Mouse (Mus musculus) intestine, embryonic 15.5 days (tissue): ENCODE data around the gene Eddm3b. TPM values are rescaled to one million over a fixed set of nuclear protein-coding genes. Genes with fewer than 3 reads are reported as not detected.
A peak's percentile ranks its signal among the peaks of the same experiment; 100 is the strongest.
"Not testable (repeated sequence)": the region's sequence is repeated elsewhere in the genome, so short reads cannot be mapped to it uniquely, and the experiment has no call there.

ENCODE experiments used
- ATAC-seq: fragments of 200-750 bp; cut with Nextera tagmentation; 2 replicates; pipeline ENCODE4 v1.8.0; 2017; ENCODE audit warnings: moderate TSS enrichment, moderate library complexity
- H3K27ac ChIP-seq: fragments of 300-500 bp; sonication (generic); 2 replicates; pipeline ENCODE4 v1.5.1; 2015; ENCODE audit warnings: mild to moderate bottlenecking, inconsistent platforms
- H3K27me3 ChIP-seq: fragments of 300-500 bp; sonication (generic); replicated peaks from 2 replicates; pipeline ENCODE4 v1.6.1; 2015; ENCODE audit warnings: inconsistent platforms
- H3K36me3 ChIP-seq: fragments of 300-500 bp; sonication (generic); 2 replicates; pipeline ENCODE4 v1.6.1; 2015; ENCODE audit warnings: inconsistent platforms
- H3K4me1 ChIP-seq: fragments of 300-500 bp; sonication (generic); replicated peaks from 2 replicates; pipeline ENCODE4 v1.6.1; 2015; ENCODE audit warnings: inconsistent platforms
- H3K4me2 ChIP-seq: fragments of 300-500 bp; sonication (generic); replicated peaks from 2 replicates; pipeline ENCODE4 v1.6.1; 2015; ENCODE audit warnings: mild to moderate bottlenecking, inconsistent platforms
- H3K4me3 ChIP-seq: fragments of 300-500 bp; sonication (generic); replicated peaks from 2 replicates; pipeline ENCODE4 v1.5.1; 2015; ENCODE audit warnings: inconsistent platforms
- H3K9ac ChIP-seq: fragments of 300-500 bp; sonication (generic); 2 replicates; pipeline ENCODE4 v1.6.1; 2015; ENCODE audit warnings: inconsistent platforms
- H3K9me3 ChIP-seq: fragments of 300-500 bp; sonication (generic); 2 replicates; pipeline ENCODE4 v1.6.1; 2016; ENCODE audit warnings: inconsistent platforms
- WGBS: fragments of 180-500 bp; shearing (Covaris S2); methylation state at CpG from one replicate; pipeline ENCODE4 v1.1.7; 2015; 5-methylcytosine and 5-hydroxymethylcytosine counted together
- polyA plus RNA-seq: library from polyadenylated mRNA; unstranded; fragments of >200 nt; fragmentation: Nextera tagmentation; extraction: Ambion mirVana; gene quantifications from 2 replicates; pipeline ENCODE4 v1.2.1, GENCODE M21; 2015

Eddm3b gene
- polyA plus RNA-seq, 1 experiment from 2014 or later, result not detected

- H3K4me2 ChIP-seq, result peak overlapping the region; percentile 34
- peak overlapping the region; percentile 70 for H3K27ac ChIP-seq
- H3K27me3 ChIP-seq, result no peaks in the 10 kb centered on the region
- peak; percentile 91 for ATAC-seq
- H3K9ac ChIP-seq, result no peak overlapping the region
- no peaks in the 10 kb centered on the region for H3K36me3 ChIP-seq
- 0 out of 2 replicates have a peak, but pooled peaks cover 2% of the 10 kb centered on the region for H3K4me1 ChIP-seq
- WGBS, result 24% methylated on average over 9 of the region's 9 CpGs
- peak overlapping the region; percentile 23 for H3K4me3 ChIP-seq
- H3K9me3 ChIP-seq, result no peaks in the 10 kb centered on the region
Measured at GRCm38 (mm10) chr14:51095736-51096524, 18.3 kb upstream of the Eddm3b start.

- H3K27me3 ChIP-seq, H3K9me3 ChIP-seq, H3K9ac ChIP-seq, H3K36me3 ChIP-seq, H3K27ac ChIP-seq, H3K4me1 ChIP-seq: not testable (repeated sequence)
- WGBS, result 28% methylated on average over 1 of the region's 1 CpGs
- peak; percentile 8; the same call in 1 of the 2 replicates for ATAC-seq
- peak overlapping the region; percentile 30 for H3K4me2 ChIP-seq
- 0 out of 2 replicates have a peak overlapping the region, but pooled peaks have one; percentile 2 for H3K4me3 ChIP-seq
Measured at GRCm38 (mm10) chr14:51098300-51098699, 15.9 kb upstream of the Eddm3b start.

- H3K4me3 ChIP-seq, result no peak overlapping the region
- H3K9me3 ChIP-seq, result no peaks in the 10 kb centered on the region
- H3K9ac ChIP-seq, result no peak overlapping the region
- 0 out of 2 replicates have a peak, but pooled peaks cover 2% of the 10 kb centered on the region for H3K4me1 ChIP-seq
- H3K27me3 ChIP-seq, result no peaks in the 10 kb centered on the region
- 94% methylated on average over 11 of the region's 11 CpGs for WGBS
- H3K4me2 ChIP-seq, result no peak overlapping the region
- no peaks in the 10 kb centered on the region for H3K36me3 ChIP-seq
- H3K27ac ChIP-seq, result no peak overlapping the region
- no peak for ATAC-seq
Measured at GRCm38 (mm10) chr14:51098921-51099320, 15.3 kb upstream of the Eddm3b start.

GRCm38 (mm10) chr14:51101284-51101683 lies 12.9 kb upstream of the Eddm3b start:
- Histone ChIP-seq H3K36me3 (no peaks in the 10 kb centered on the region; the same call in none of the 2 replicates), H3K4me3 (no peak overlapping the region), H3K27ac (no peak overlapping the region), H3K4me1 (no peaks in the 10 kb centered on the region), H3K9me3 (no peaks in the 10 kb centered on the region), H3K9ac (no peak overlapping the region), H3K27me3 (no peaks in the 10 kb centered on the region), H3K4me2 (no peak overlapping the region)
- WGBS, result 72% methylated on average over 9 of the region's 9 CpGs
- ATAC-seq, result no peak

GRCm38 (mm10) chr14:51103217-51103616 lies 11.0 kb upstream of the Eddm3b start:
- H3K27me3 ChIP-seq, result no peaks in the 10 kb centered on the region
- WGBS, result 63% methylated on average over 3 of the region's 3 CpGs

GRCm38 (mm10) chr14:51104366-51104765 lies 9.9 kb upstream of the Eddm3b start:
- Histone ChIP-seq H3K27ac (no peak overlapping the region), H3K4me1 (no peaks in the 10 kb centered on the region), H3K36me3 (no peaks in the 10 kb centered on the region; the same call in none of the 2 replicates), H3K4me3 (no peak overlapping the region), H3K4me2 (no peak overlapping the region), H3K9ac (no peak overlapping the region), H3K9me3 (no peaks in the 10 kb centered on the region), H3K27me3 (no peaks in the 10 kb centered on the region)
- ATAC-seq, result no peak
- WGBS, result 84% methylated on average over 2 of the region's 2 CpGs

More at GRCm38 (mm10) chr14:51103217-51103616, 11.0 kb upstream of the Eddm3b start:
- no peak overlapping the region for H3K9ac ChIP-seq
- no peaks in the 10 kb centered on the region for H3K9me3 ChIP-seq
- ATAC-seq, result peak; percentile 27
- no peaks in the 10 kb centered on the region for H3K4me1 ChIP-seq
- no peak overlapping the region for H3K4me2 ChIP-seq
- H3K27ac ChIP-seq, result no peak overlapping the region
- no peaks in the 10 kb centered on the region; the same call in none of the 2 replicates for H3K36me3 ChIP-seq
- H3K4me3 ChIP-seq, result no peak overlapping the region

GRCm38 (mm10) chr14:51106449-51106967 lies 7.7 kb upstream of the Eddm3b start:
- Histone ChIP-seq H3K27me3 (no peaks in the 10 kb centered on the region), H3K4me3 (no peak overlapping the region), H3K36me3 (no peaks in the 10 kb centered on the region; the same call in none of the 2 replicates), H3K9me3 (no peaks in the 10 kb centered on the region), H3K27ac (no peak overlapping the region), H3K4me1 (no peaks in the 10 kb centered on the region), H3K9ac (no peak overlapping the region), H3K4me2 (no peak overlapping the region)
- peak; percentile 65 for ATAC-seq

GRCm38 (mm10) chr14:51111966-51112365 lies 2.3 kb upstream of the Eddm3b start:
- Histone ChIP-seq H3K4me3 (no peak overlapping the region), H3K27ac (no peak overlapping the region), H3K9ac (no peak overlapping the region), H3K4me1 (no peaks in the 10 kb centered on the region), H3K9me3 (no peaks in the 10 kb centered on the region), H3K4me2 (no peak overlapping the region), H3K36me3 (no peaks in the 10 kb centered on the region), H3K27me3 (no peaks in the 10 kb centered on the region)
- no peak for ATAC-seq
- 63% methylated on average over 3 of the region's 3 CpGs for WGBS

GRCm38 (mm10) chr14:51113476-51113875 lies 750 bp upstream of the Eddm3b start:
- H3K4me2 ChIP-seq, result no peak overlapping the region
- H3K4me1 ChIP-seq, result no peaks in the 10 kb centered on the region
- no peaks in the 10 kb centered on the region for H3K27me3 ChIP-seq
- H3K4me3 ChIP-seq, result no peak overlapping the region
- H3K9me3 ChIP-seq, result no peaks in the 10 kb centered on the region
- no peaks in the 10 kb centered on the region for H3K36me3 ChIP-seq
- ATAC-seq, result no peak
- H3K9ac ChIP-seq, result no peak overlapping the region
- 40% methylated on average over 9 of the region's 9 CpGs for WGBS
- no peak overlapping the region for H3K27ac ChIP-seq

- no peaks in the 10 kb centered on the region for H3K4me1 ChIP-seq
- WGBS, result 85% methylated on average over 6 of the region's 6 CpGs
- H3K27ac ChIP-seq, result no peak overlapping the region
- H3K27me3 ChIP-seq, result no peaks in the 10 kb centered on the region
- H3K4me2 ChIP-seq, result no peak overlapping the region
- no peaks in the 10 kb centered on the region for H3K9me3 ChIP-seq
- no peak overlapping the region for H3K9ac ChIP-seq
- no peaks in the 10 kb centered on the region for H3K36me3 ChIP-seq
- H3K4me3 ChIP-seq, result no peak overlapping the region
- ATAC-seq, result no peak
Measured at GRCm38 (mm10) chr14:51125684-51126083, 11.5 kb downstream of the Eddm3b start.

- H3K27ac ChIP-seq, result no peak overlapping the region
- 63% methylated on average over 2 of the region's 2 CpGs for WGBS
Measured at GRCm38 (mm10) chr14:51127648-51128258, 13.5 kb downstream of the Eddm3b start.

GRCm38 (mm10) chr14:51128775-51129623 lies 14.8 kb downstream of the Eddm3b start:
- H3K4me1 ChIP-seq, result no peaks in the 10 kb centered on the region
- no peaks in the 10 kb centered on the region for H3K9me3 ChIP-seq
- ATAC-seq, result no peak
- H3K27ac ChIP-seq, result no peak overlapping the region
- no peak overlapping the region for H3K4me2 ChIP-seq
- no peaks in the 10 kb centered on the region for H3K36me3 ChIP-seq
- H3K4me3 ChIP-seq, result no peak overlapping the region
- no peak overlapping the region for H3K9ac ChIP-seq
- no peaks in the 10 kb centered on the region for H3K27me3 ChIP-seq
- 70% methylated on average over 9 of the region's 9 CpGs for WGBS

More at GRCm38 (mm10) chr14:51127648-51128258, 13.5 kb downstream of the Eddm3b start:
- Histone ChIP-seq H3K27me3 (no peaks in the 10 kb centered on the region), H3K4me2 (no peak overlapping the region), H3K9ac (no peak overlapping the region), H3K36me3 (no peaks in the 10 kb centered on the region), H3K9me3 (no peaks in the 10 kb centered on the region), H3K4me1 (no peaks in the 10 kb centered on the region), H3K4me3 (no peak overlapping the region)
- peak; percentile 69 for ATAC-seq
